8 mouse cellular contexts compared by ENCODE assay signal in genomic region chr2:11853210-11853973, GRCm38 (mm10).
DNase-seq lines count a peak whose midpoint lies in the region; ATAC-seq and TF ChIP-seq lines count a peak whose summit lies in the region.
"Had no signal": no experiment of that assay in that cellular context is flagged by ENCODE, and none has a peak within 500 bp of the region (broad histone marks: within the 10 kb centered on the region; RNA-seq: fewer than 3 reads in every experiment).

No protein-coding gene starts in this region.

- H3K4me2 ChIP-seq in intestine, embryonic 15.5 days (replicated peaks) = no peak overlapping the region
- no peak overlapping the region for H3K4me2 ChIP-seq in liver, embryonic 14.5 days (ENCODE audit: low read depth)
- no peak overlapping the region for H3K4me2 ChIP-seq in stomach, postnatal 0 days (replicated peaks; ENCODE audit: low read depth)

- peak; percentile 54 for DNase-seq in NIH3T3 (ENCODE audit: low read depth)
- DNase-seq in embryo, embryonic 9.5 days (ENCODE audit: extremely low spot score) = peak; percentile 7
- peak in 2 of 3 experiments; percentile 12 to 20 for DNase-seq in liver, embryonic 14.5 days (ENCODE audit: low read depth in 3 of 3, low spot score in 3 of 3)
- peak; percentile 41 for DNase-seq in stomach, postnatal 0 days (ENCODE audit: low spot score)
- no peak for DNase-seq in frontal cortex, postnatal 10 days (ENCODE audit: low spot score in 2 of 2)
- DNase-seq in gastrocnemius, postnatal 10 days = no peak

- TF ChIP-seq CTCF in liver, embryonic 14.5 days (IDR thresholded peaks at IDR 0.05; ENCODE audit: low read depth) = no peak
- no peak for TF ChIP-seq CTCF in stomach, postnatal 0 days (IDR thresholded peaks at IDR 0.05; ENCODE audit: low read depth)

- no peak overlapping the region for H3K27ac ChIP-seq in intestine, embryonic 15.5 days
- H3K27ac ChIP-seq in liver, embryonic 14.5 days = no peak overlapping the region
- H3K27ac ChIP-seq in stomach, postnatal 0 days (replicated peaks) = no peak overlapping the region

- H3K4me1 ChIP-seq in intestine, embryonic 15.5 days (replicated peaks) = no peaks in the 10 kb centered on the region
- no peaks in the 10 kb centered on the region for H3K4me1 ChIP-seq in liver, embryonic 14.5 days (replicated peaks; ENCODE audit: control insufficient read depth in 2 of 2, insufficient read depth in 2 of 2, low read length in 1 of 2)
- no peaks in the 10 kb centered on the region for H3K4me1 ChIP-seq in stomach, postnatal 0 days (replicated peaks; ENCODE audit: control insufficient read depth, insufficient read depth)

- ATAC-seq in intestine, embryonic 15.5 days = peak; percentile 92
- no peak for ATAC-seq in liver, embryonic 14.5 days (ENCODE audit: insufficient read depth)
- ATAC-seq in stomach, postnatal 0 days (ENCODE audit: low FRiP score, low TSS enrichment) = peak; percentile 68

- no peaks in the 10 kb centered on the region for H3K27me3 ChIP-seq in intestine, embryonic 15.5 days (replicated peaks)
- H3K27me3 ChIP-seq in liver, embryonic 14.5 days (ENCODE audit: control insufficient read depth, insufficient read depth, low read length) = no peaks in the 10 kb centered on the region
- no peaks in the 10 kb centered on the region for H3K27me3 ChIP-seq in stomach, postnatal 0 days (ENCODE audit: control insufficient read depth, insufficient read depth, low read length)

- H3K4me3 ChIP-seq in intestine, embryonic 15.5 days (replicated peaks) = no peak overlapping the region
- H3K4me3 ChIP-seq in liver, embryonic 14.5 days (ENCODE audit: insufficient read depth in 1 of 2, low read depth in 2 of 2, low read length in 2 of 2) = no peak overlapping the region
- no peak overlapping the region for H3K4me3 ChIP-seq in stomach, postnatal 0 days (ENCODE audit: low read depth, low read length)
- H3K4me3 ChIP-seq: myocyte had no signal

- H3K36me3 ChIP-seq in intestine, embryonic 15.5 days = no peaks in the 10 kb centered on the region
- H3K36me3 ChIP-seq in liver, embryonic 14.5 days (replicated peaks; ENCODE audit: control insufficient read depth, insufficient read depth, low read depth) = no peaks in the 10 kb centered on the region
- H3K36me3 ChIP-seq in stomach, postnatal 0 days (ENCODE audit: control insufficient read depth, insufficient read depth, low read length) = no peaks in the 10 kb centered on the region

- 18% methylated on average over 2 of the region's 2 CpGs for WGBS in intestine, embryonic 15.5 days
- 14% methylated on average over 2 of the region's 2 CpGs for WGBS in liver, embryonic 14.5 days (ENCODE audit: insufficient replicate concordance)
- 17% methylated on average over 2 of the region's 2 CpGs for whole genome bisulfite sequencing in stomach, postnatal 0 days

- H3K9ac ChIP-seq in intestine, embryonic 15.5 days = no peak overlapping the region
- no peak overlapping the region for H3K9ac ChIP-seq in liver, embryonic 14.5 days (replicated peaks)
- no peak overlapping the region for H3K9ac ChIP-seq in stomach, postnatal 0 days (ENCODE audit: low read length)

- no peak for TF ChIP-seq EP300 in liver, embryonic 14.5 days (IDR thresholded peaks at IDR 0.05; ENCODE audit: low read depth)
- TF ChIP-seq EP300 in stomach, postnatal 0 days (optimal IDR thresholded peaks at IDR 0.05) = no peak

- H3K9me3 ChIP-seq in intestine, embryonic 15.5 days = no peaks in the 10 kb centered on the region
- H3K9me3 ChIP-seq in liver, embryonic 14.5 days (ENCODE audit: control insufficient read depth, low read length) = no peaks in the 10 kb centered on the region
- no peaks in the 10 kb centered on the region for H3K9me3 ChIP-seq in stomach, postnatal 0 days (ENCODE audit: control insufficient read depth, low read length)

Comparison
In these comparisons a context has a peak if more than half of its experiments do, and no peak if none do; other contexts are left out.
1. DNase-seq: peak in NIH3T3 (single experiment), embryo, embryonic 9.5 days (single experiment), liver, embryonic 14.5 days (2 of 3) and stomach, postnatal 0 days (single experiment); none in frontal cortex, postnatal 10 days (0 of 2) and gastrocnemius, postnatal 10 days (single experiment).